Mouse (Mus musculus) WW6 (cell line): ENCODE results near the gene Crebzf.

Source experiments
- DNase-seq: peaks from one replicate; pipeline ENCODE4 v3.0.0-alpha.2; 2013; ENCODE audit warnings: low read depth, low spot score

Gene Crebzf

GRCm38 (mm10) chr7:90442518-90443080, at the start of gene Crebzf:
Gene Crebzf, plus strand, starts transcription at chr7:90442729.
- peak; percentile 76 for DNase-seq

- no peak for DNase-seq
Observed at GRCm38 (mm10) chr7:90395073-90395472, 47.5 kb upstream of the Crebzf start.

- DNase-seq: no peak
Observed at GRCm38 (mm10) chr7:90395928-90396327, 46.6 kb upstream of the Crebzf start.

- DNase-seq: peak; percentile 18
Observed at GRCm38 (mm10) chr7:90409934-90410333, 32.6 kb upstream of the Crebzf start.

- DNase-seq: peak; percentile 61
Observed at GRCm38 (mm10) chr7:90426020-90427001, 16.2 kb upstream of the Crebzf start, which contains the start of gene Ccdc89. Gene Ccdc89, plus strand, starts transcription at chr7:90426577.

- no peak for DNase-seq
Observed at GRCm38 (mm10) chr7:90427006-90427405, 15.5 kb upstream of the Crebzf start.

- no peak for DNase-seq
Observed at GRCm38 (mm10) chr7:90432221-90432620, 10.3 kb upstream of the Crebzf start.

- DNase-seq: no peak
Observed at GRCm38 (mm10) chr7:90440044-90440443, 2.5 kb upstream of the Crebzf start.

GRCm38 (mm10) chr7:90442070-90442469, 459 bp upstream of the Crebzf start:
- DNase-seq: no peak

GRCm38 (mm10) chr7:90443101-90444091, 867 bp downstream of the Crebzf start:
- no peak for DNase-seq

- no peak for DNase-seq
Observed at GRCm38 (mm10) chr7:90444206-90444605, 1.7 kb downstream of the Crebzf start.

- DNase-seq: no peak
Observed at GRCm38 (mm10) chr7:90456149-90456844, 13.8 kb downstream of the Crebzf start.

- DNase-seq: peak; percentile 43
Observed at GRCm38 (mm10) chr7:90456845-90457468, 14.4 kb downstream of the Crebzf start, which contains the start of gene Tmem126a. Gene Tmem126a, minus strand, starts transcription at chr7:90457229.

- no peak for DNase-seq
Observed at GRCm38 (mm10) chr7:90457517-90457916, 15.0 kb downstream of the Crebzf start.

- no peak for DNase-seq
Observed at GRCm38 (mm10) chr7:90460330-90460729, 17.8 kb downstream of the Crebzf start.

GRCm38 (mm10) chr7:90460930-90461329, 18.4 kb downstream of the Crebzf start:
- DNase-seq: no peak

GRCm38 (mm10) chr7:90461441-90461840, 18.9 kb downstream of the Crebzf start:
- DNase-seq: no peak

- DNase-seq: no peak
Observed at GRCm38 (mm10) chr7:90473511-90473910, 31.0 kb downstream of the Crebzf start.

GRCm38 (mm10) chr7:90475793-90476312, 33.3 kb downstream of the Crebzf start, which contains the start of gene Tmem126b:
Gene Tmem126b, minus strand, starts transcription at chr7:90476001.
- DNase-seq: peak; percentile 93
